Mouse (Mus musculus) cerebellum, adult (tissue): ENCODE measurements at regions not wholly inside any gene's neighbourhood (a gene's known extent, or its start where the extent isn't known, plus 50 kb on each side); places are given as distances from the start of the nearest gene placed in this dataset.
A peak's percentile ranks its signal among the peaks of the same experiment; 100 is the strongest.
"Not testable (repeated sequence)": the region's sequence is repeated elsewhere in the genome, so short reads cannot be mapped to it uniquely, and the experiment has no call there.

Source experiments
- ATAC-seq: cut with Nextera tagmentation; 2 replicates; pipeline ENCODE4 v1.9.2; 2017; ENCODE audit warnings: mild to moderate bottlenecking, moderate library complexity, mixed read lengths; ENCODE audit not compliant: insufficient number of reproducible peaks, low FRiP score, low TSS enrichment

DNA sequence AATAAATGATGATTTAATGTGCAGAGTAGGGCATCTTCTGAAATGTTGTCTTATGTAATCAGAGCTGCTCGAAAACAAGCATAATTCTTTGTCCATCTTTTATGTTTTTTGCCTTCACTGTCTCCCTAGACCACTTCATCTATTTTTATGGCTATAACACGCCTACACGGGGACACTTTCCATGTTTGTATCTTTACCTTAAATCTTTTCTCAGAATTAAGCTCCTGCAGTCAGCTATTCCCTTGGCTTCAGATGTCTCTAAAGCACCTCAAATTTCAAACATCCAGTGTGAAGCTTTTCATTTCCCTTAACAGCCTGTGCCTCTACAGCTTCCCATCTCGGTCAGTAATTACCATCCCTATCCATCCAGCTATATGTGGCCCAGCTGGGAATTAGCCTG, 242.7 kb upstream of the Ube2e3 start:
- ATAC-seq, result no peak

DNA sequence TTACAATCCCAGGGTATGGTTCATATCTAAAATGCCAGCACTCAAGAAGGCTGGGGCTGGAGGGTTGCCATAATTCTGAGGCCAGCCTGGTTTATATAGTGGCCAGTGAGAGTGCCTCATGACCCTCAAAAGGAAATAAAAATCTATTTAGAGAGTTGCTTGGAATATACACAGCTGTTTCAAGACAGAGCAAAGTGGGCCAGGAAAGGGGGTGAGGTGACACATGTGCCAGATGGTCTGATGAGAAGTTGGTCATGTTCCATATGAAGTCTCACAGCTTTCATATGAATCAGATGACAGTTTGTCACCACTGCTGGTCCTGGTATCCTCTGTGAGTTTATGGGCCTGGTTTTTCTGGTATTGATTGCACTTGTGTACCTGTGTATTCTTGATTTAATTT, 261.5 kb upstream of the Ube2e3 start:
- no peak for ATAC-seq

DNA sequence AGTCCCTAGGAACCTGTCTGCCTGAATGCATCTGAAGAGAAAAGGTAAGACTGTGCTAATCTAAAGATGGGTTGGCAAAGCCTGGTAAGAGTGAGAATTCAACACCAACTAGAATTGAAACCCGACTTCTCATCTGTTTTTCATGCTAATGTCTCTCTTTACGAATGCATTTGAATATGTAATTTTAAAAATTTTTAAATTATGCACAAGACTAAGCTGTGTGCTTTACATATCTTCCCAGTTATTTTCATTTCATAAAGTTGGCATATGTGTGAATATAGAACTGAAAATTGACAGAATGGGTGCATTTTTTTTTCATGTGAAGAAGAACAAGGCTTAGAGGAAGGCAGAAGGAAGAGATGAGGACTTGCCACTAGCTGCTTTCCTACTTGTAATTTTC, 267.2 kb upstream of the Ube2e3 start:
- no peak for ATAC-seq

DNA sequence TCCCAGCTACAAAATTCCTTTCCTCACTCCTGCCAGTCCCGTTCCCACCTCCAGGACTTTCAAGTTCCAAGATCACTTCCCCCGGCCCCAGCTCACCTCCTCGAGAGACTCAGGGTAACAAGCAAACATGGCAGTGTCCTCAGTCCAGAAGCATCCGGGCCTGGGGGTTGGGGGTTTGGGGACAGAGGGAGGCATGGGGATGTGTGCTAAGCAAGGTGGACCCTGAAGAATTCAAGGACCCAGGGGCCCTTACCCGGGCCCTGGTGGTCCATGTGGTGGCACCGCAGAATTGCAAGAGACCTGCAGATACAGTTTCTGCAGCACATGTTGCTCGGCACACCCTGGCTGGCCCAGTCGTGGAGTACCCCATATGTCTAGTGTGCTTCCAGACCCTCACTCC, 269.9 kb upstream of the Ube2e3 start:
- no peak for ATAC-seq

DNA sequence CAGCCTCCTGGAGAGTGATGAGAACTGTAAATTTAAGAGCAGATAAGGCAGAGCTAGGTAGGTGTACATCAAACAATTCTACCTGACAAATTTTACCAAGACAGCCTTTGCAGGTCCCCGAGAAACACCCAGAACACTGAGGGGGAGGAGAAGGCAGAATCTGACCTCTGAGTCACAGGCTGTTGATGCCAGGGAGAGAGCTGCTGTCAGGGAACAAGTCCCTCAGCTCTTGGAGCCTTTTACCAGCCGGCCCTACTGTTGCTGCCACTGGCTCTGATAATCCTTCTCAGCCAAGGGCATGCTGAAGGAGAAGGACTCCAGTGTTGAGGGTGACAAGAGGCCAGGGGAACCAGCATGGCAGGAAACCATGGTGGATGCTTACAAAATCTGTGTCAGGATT, 271.7 kb upstream of the Ube2e3 start:
- no peak for ATAC-seq

DNA sequence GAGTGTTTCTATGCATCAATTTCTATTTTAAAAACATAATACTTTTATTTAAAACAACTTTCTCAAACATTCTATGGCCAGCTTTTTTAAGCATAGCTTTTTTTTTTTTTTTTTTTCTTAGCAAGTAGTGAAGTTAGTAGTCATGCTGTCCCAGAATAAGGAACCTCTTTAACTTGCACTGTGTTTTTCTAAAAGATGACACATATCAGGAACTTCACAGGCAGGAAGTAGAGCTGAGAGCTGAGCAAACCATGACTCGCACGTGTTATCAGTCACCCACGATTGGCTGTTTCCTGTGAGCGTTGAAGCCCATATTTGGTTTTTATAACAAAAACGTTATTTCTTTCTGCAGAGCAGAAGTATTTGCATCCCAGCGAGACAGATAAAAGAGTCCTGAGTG, 287.9 kb upstream of the Ube2e3 start:
- ATAC-seq, result no peak

DNA sequence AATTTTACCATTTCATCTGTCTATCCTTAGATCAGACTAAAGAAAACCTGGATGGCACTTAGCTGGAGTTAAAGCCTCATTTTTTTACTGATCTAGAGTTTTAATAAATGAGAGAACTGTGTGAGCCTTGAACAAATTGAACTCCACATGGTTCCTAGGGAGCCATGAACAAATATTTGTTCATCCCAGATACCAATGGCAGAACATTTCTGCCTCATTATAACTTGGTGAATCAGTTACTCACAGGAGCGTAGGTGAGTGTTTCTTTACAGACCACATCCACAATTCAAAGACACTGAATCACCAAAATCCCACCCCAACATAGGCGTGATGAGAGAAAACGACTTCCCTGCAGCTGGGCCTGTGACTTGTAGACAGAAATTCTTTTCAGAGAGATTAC, 295.4 kb upstream of the Ube2e3 start:
- ATAC-seq, result no peak

DNA sequence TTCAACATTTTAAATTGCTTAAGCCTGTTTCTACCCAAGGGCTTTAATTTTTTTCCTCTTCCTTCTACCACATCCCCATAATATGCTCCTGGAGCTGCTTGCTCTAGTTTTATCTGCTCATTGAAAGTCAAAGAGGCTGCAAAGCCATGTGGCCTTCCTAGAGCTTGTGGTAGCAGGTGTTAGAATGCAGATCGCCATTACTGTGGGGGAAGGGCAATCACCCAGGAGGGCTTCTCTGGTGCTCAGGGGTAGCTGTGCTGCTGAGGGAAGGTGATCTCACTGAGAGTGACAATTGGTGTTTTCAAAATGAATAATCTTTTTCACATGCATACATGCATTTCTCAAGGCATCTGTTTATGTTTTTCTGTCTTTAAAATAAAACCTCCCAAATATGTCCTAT, 309.8 kb upstream of the Ube2e3 start:
- no peak for ATAC-seq

DNA sequence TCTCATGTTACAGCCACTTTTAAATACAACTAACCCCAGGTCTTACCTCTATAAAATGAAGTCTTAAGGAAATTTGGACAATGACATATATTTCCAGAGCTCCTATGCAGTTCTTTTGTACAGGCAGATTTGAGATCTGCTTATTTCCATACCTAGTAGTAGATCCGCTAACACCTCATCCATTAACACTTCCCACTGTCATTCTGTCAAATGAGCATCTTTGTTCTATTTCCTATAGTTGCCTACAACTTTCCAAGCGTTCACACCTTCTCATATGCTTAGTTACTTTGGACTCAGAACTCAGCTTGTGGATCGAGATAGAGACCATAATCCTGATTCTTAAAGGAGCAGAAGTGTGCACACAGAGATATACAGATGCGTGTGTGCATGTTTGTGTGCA, 316.8 kb upstream of the Ube2e3 start:
- ATAC-seq, result no peak

DNA sequence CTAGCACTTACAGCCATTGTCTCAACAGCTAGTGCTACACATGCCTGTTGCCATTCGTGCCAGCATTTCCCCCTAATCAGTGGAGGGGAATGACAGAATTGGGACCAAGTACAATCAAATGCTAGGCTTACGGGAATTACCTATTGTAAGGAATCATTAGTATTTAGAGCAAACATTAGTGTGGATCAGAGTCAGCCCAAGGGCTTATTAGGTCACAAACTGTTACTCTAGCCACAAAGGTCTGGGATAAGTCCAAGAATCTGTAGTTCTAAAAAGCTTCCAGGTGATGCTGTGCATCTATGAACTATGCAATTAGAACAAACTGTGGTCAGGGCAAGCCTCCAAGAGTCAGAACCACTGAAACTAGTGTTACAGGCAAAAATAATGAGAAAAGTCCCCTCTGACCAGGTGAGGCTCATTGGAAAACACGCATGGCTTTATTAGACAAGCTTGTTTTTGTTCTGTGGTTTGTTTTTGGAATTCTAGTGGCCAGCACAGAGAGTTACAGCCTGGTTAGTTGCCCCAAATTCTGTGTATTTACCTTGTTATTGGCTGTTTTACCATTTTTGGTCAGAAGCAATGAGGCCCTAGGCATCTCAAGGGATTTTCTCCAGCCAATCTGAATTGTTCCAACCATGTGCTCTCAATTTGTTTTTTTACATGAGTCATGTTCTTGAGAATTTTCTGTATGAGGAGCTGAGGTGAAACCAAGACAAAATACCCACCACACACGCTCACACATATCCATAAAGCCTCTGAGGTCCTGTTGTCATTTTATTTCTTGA, 319.0 kb upstream of the Ube2e3 start:
- peak; percentile 66 for ATAC-seq

DNA sequence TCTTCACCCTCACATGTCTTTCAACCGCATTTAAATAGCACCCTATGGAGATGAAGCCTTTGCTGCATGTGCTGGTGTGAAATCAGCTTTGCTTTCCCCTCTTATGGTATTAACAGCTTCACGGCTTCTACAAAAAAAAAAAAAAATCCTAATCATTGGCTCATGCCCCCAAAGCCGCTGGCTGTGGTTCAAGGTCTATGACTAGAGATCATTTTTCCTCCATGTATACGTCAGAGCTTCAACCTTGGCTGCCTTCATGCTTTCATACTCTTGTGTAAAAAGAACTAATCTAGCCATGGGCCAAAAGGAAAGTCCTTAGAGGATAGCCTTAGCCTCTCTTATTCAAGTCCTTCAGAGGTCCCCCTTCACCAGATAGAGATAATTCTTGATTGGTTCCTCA, 320.6 kb upstream of the Ube2e3 start:
- no peak for ATAC-seq

DNA sequence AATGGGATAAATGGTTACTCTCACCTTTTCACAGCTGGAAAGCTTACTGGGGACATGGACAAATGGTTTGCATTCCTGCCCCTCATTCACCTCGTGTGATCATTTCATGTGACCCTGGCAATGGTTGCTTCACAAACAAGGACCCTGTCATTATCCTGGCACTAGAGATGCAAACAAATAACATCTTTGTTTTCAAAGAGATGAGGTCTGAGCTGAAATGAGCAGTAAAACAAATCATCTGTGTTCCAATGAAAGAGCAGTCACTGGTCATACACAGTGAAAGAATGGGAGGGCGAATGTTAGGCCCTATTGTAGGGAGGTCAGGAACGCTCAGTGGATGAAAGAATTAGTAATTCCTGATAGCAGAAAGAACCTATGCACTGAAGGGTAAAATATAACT, 327.5 kb upstream of the Ube2e3 start:
- ATAC-seq, result no peak

DNA sequence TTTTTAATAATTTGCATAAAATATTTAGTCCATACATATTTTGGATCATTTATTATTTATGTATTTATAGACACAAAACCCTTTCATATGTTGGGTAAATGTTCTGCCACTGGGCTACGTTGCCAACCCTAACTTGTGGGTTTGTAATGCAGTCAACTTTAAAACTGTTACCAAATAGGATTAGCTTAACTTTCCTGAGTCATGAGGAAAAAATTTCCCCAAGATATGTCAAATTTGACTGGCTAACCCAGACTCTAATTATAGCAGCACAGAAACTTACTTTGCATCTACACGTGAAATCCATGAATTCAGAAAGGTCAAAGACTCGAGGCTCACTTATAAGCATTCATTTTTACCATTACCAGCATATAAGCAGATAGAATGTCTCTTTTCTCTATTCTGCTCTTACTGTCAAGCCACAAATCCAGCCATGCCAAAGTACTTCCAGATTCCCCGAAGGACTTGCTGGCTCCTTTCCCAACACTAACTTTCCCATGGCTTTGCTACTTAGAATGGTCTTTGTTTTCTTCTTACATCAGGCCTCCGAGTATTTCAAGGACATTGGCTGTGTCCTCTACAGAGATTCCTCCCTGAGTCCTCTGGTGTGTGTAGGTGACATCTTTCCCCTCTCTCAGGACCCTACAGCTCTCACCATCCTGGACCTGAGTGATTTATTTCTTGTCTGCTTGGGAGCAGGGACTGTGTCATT, 328.2 kb upstream of the Ube2e3 start:
- ATAC-seq, result no peak

DNA sequence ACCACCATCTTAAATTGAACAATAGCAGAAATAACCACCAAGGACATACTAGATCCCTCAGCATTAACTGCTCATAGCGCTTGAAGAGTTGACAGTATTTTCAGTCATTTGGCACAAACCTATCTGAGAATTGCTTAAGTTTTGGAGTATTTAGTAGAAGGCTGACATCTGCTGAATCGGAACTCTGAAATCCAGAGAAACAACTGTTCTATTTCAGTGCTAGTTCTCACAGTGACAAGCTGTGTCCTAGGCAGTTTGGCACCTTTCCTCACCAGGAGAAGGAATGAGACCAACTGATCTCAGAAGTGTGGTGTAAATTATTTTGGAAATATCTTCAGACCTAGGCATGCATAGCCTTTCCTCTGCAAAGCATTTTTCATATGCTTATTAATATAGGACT, 330.4 kb upstream of the Ube2e3 start:
- no peak for ATAC-seq

DNA sequence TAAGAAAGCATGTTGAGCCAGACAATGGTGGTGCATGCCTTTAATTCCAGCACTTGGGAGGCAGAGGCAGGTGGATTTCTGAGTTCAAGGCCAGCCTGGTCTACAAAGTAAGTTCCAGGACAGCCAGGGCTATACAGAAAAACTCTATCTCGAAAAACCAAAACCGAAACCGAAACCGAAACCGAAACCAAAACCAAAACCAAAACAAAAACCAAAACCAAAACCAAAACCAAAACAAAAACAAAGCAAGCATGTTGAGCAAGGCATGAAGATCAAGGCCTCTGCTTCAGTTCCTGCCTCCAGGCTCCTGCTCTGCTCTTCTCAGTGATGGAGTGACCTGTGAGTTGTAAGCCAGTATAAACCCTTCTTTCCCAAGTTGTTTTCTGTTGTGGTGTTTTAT, 334.0 kb upstream of the Ube2e3 start:
- not testable (repeated sequence) for ATAC-seq

DNA sequence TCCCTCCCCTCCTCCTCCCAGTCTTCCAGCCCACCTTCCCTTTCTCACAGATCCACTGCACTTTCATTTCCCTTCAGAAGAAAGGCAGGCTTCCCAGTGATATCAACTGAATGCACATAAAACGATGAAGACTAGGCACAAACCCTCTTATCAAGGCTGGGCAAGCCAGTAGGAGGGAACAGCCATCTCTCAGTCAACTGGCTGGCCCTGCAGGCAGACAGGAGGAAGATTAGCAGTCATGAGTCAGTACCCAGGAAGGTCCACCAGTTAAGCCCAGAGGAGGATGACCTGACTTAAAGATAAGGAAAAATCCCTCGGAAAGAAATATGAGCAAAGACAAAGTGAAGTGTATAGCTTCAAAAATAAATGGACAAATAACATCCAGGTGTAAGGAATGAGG, 337.4 kb upstream of the Ube2e3 start:
- ATAC-seq, result no peak

DNA sequence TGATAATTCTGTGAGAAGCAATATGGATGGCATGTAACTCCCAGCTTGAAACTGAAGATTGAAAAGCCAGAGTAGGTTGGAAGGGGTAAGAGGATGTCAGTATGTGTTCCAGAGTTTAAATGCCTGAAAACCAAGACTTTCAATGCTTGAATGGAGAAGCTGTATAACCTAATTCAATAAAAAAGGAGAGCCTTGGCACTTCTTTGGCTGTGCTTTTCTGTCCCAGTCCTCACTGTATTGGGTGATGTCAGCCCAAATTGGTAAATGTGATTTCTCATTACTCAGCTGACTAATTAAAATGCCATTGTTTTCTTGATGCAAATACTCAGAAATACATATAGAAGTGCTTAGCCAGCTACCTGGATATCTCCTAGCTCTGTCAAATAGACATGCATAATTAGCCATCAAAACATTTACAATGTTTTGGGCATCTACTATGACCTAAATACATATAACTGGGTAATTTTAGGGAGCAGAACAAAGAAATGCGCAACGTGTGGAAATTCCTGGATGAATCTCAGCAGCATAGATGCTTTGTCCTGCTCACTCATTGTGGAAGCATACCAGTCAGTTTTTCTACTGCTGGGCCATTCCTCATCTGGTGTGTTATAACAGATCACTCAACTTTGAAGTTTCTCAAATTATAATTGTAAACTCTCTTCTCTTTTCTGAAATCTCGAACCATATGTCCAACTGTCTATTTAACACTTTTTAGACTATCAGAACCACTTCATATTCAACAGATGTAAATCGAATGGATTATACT, 347.5 kb upstream of the Ube2e3 start:
- no peak for ATAC-seq

DNA sequence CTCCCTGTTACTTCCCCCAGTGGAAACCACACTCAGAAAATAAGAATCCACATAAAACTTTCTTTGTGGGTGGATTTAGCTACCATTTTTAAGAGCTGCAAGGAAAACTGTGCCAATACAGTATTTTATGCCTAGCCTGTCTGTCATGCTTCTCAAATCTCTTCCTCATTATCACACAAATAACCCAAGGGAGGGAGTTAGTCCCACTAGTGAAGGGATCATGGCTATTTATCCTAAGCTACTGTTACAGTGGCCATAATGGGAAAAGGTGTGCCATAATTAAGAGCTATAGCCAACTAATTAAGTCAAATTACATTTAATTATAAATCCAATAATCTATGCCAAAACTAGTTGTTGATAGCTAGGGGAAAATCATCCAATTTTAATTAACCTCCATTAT, 374.8 kb upstream of the Ube2e3 start:
- no peak for ATAC-seq

DNA sequence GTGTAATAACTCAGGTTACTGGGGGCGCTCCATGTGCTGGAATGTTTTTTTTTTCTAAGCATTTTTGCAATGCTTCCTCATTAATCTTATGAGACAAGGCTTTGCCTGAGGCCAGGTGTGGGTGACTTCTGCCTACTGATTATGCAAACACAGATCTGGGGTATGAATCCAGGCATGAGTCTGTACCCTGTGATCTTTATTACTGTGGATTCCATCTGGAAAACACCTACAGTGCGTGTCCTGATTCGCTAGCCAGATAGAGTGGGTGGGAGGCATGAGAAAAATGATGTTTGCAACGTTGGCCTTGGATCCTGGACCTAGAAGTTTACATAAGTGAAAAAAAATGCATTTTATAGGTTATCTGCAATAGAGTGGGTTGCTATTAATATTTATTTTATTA, 387.9 kb upstream of the Ube2e3 start:
- ATAC-seq, result no peak

DNA sequence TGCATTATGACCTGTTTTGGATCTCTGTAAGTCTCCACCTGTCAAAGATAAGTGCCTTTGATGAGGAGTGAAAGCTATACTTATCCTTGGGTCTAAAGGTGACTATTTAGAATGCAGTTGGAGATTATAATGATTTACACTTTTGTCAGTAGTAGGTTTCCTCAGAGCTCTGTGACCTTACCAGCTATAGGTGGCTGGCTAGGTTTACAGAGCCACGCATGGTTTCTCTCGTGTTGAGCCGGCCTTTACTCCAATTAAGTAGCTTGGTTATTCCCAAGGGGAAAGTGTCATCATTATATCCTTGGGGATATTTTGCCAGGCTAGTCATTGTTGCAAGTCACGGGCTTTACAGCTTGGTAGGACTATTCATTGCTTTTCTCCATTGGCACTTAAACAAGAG, 408.5 kb upstream of the Ube2e3 start:
- no peak for ATAC-seq

DNA sequence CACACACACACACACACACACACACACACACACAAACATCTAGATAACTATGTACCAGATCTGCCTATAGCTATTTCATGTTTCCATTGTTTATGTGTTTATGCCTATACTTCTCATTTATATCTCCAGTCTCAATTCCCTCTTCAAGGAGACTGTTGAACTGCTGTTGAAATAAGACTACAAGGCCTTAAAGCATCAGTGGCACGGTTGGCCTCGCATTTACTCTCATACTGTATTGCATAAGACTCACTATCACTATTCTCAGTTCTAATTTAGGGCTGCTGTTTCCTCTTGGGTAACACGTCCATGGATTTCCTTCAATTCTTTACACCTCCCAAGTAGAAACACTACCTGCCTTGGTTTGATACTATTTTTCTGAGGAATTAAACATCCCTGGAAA, 414.5 kb upstream of the Ube2e3 start:
- no peak for ATAC-seq
